Comparison of ENCODE assay signal across 15 mouse cellular contexts in the genomic region with DNA sequence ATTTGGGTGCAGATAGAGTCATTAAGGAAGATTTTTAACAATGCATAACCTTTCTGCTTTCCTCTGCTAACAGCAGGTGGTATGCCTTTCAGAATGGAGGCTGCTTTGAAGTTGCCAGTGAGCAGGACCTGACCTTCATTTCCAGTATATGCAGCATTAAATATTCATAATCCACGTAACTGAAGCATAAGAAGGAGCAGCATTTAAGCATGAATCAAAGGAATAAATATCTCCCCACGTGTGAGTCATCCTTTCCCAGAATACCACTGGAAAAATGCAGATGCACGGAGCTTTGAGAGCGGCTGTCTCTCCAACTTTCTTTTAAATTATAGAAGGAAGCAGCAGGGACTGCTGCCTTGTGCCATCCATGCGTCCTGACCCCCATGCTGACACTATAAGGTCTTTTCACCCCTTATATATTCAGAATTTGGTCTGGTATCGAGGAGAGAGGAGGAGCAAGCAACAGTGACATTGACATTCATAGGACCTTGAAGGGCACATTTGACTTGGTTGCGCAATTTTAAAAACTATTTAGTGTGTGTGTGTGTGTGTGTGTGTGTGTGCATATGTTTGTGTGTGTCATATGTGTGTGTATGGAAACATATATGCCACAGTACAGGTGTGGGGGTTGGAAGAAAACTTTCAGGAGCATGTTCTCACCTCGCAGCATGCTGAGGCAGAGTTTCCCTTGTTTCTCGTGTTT.
DNase-seq lines count a peak whose midpoint lies in the region.
"Had no signal": no experiment of that assay in that cellular context is flagged by ENCODE, and none has a peak within 500 bp of the region (broad histone marks: within the 10 kb centered on the region; RNA-seq: fewer than 3 reads in every experiment).

No protein-coding gene starts in this region.

- peak; percentile 52 to 78 for DNase-seq in frontal cortex, adult 2 months (ENCODE audit: extremely low spot score in 1 of 2, low spot score in 1 of 2)
- no peak for DNase-seq in frontal cortex, postnatal 25 days (ENCODE audit: low spot score in 2 of 2)
- DNase-seq in retina, embryonic 14.5 days (ENCODE audit: low spot score): peak; percentile 10
- no peak for DNase-seq in retina, postnatal 1 day
- peak; percentile 82 for DNase-seq in brain, adult 2 months (ENCODE audit: low read depth, low spot score)
- peak; percentile 72 for DNase-seq in telencephalon, adult 2 months (ENCODE audit: low read depth, low spot score)
- DNase-seq in thymus, adult 18-20 months: no peak
- no peak for DNase-seq in lung, postnatal 14 days
- DNase-seq: B cell, adult 2 months; cerebellum, adult 8-10 months; gastrocnemius, postnatal 10 days; heart, adult 2 months; kidney, postnatal 36 days; liver; lung, adult 18-20 months had no signal

Comparison
In these comparisons a context has a peak if more than half of its experiments do, and no peak if none do; other contexts are left out.
1. DNase-seq: peak in frontal cortex, adult 2 months (2 of 2), retina, embryonic 14.5 days (single experiment), brain, adult 2 months (single experiment) and telencephalon, adult 2 months (single experiment); none in frontal cortex, postnatal 25 days (0 of 2), retina, postnatal 1 day (single experiment), thymus, adult 18-20 months (0 of 2) and lung, postnatal 14 days (single experiment).